Mouse (Mus musculus) midbrain, embryonic 16.5 days (tissue): ENCODE measurements around the gene Vars2. TPM values are rescaled to one million over a fixed set of nuclear protein-coding genes. Genes with fewer than 3 reads are reported as not detected.
A peak's percentile ranks its signal among the peaks of the same experiment; 100 is the strongest.

ENCODE experiments used
- ATAC-seq: fragments of 200-750 bp; cut with Nextera tagmentation; 2 replicates; pipeline ENCODE4 v1.8.0; 2017; ENCODE audit warnings: moderate TSS enrichment
- H3K27ac ChIP-seq: fragments of 300-500 bp; sonication (generic); 2 replicates; pipeline ENCODE4 v1.5.1; 2014; ENCODE audit warnings: mild to moderate bottlenecking, low read length, mixed read lengths
- H3K27me3 ChIP-seq: fragments of 300-500 bp; sonication (generic); 2 replicates; pipeline ENCODE4 v1.6.1; 2014; ENCODE audit warnings: low read depth, low read length, mixed read lengths; ENCODE audit not compliant: control insufficient read depth, insufficient read depth
- H3K36me3 ChIP-seq: fragments of 300-500 bp; sonication (generic); 2 replicates; pipeline ENCODE4 v1.6.1; 2014; ENCODE audit warnings: mild to moderate bottlenecking, low read length, moderate library complexity, mixed read lengths; ENCODE audit not compliant: control insufficient read depth, insufficient read depth
- H3K4me1 ChIP-seq: fragments of 300-500 bp; sonication (generic); 2 replicates; pipeline ENCODE4 v1.6.1; 2014; ENCODE audit warnings: mild to moderate bottlenecking, low read length, mixed read lengths; ENCODE audit not compliant: control insufficient read depth, insufficient read depth
- H3K4me2 ChIP-seq: fragments of 300-500 bp; sonication (generic); 2 replicates; pipeline ENCODE4 v1.6.1; 2014; ENCODE audit warnings: mild to moderate bottlenecking, low read length, mixed read lengths
- H3K4me3 ChIP-seq: fragments of 300-500 bp; sonication (generic); 2 replicates; pipeline ENCODE4 v1.5.1; 2014; ENCODE audit warnings: low read depth, mild to moderate bottlenecking, low read length, moderate library complexity, mixed read lengths
- H3K9ac ChIP-seq: fragments of 300-500 bp; sonication (generic); 2 replicates; pipeline ENCODE4 v1.6.1; 2014; ENCODE audit warnings: low read depth, low read length, mixed read lengths
- H3K9me3 ChIP-seq: fragments of 300-500 bp; sonication (generic); replicated peaks from 2 replicates; pipeline ENCODE4 v1.6.1; 2014; ENCODE audit warnings: mild to moderate bottlenecking, low read length, mixed read lengths; ENCODE audit not compliant: control insufficient read depth, poor library complexity, severe bottlenecking
- WGBS: fragments of 180-500 bp; shearing (Covaris S2); extraction: QIAGEN DNeasy Blood & Tissue Kit; methylation state at CpG from one replicate; pipeline ENCODE4 v1.1.7; 2014; 5-methylcytosine and 5-hydroxymethylcytosine counted together
- polyA plus RNA-seq: library from polyadenylated mRNA; unstranded; fragments of >200 nt; fragmentation: Nextera tagmentation; extraction: Ambion mirVana; gene quantifications from 2 replicates; pipeline ENCODE4 v1.2.1, GENCODE M21; 2015

Vars2 gene
- polyA plus RNA-seq, 1 experiment from 2014 or later: 15.1 TPM

DNA sequence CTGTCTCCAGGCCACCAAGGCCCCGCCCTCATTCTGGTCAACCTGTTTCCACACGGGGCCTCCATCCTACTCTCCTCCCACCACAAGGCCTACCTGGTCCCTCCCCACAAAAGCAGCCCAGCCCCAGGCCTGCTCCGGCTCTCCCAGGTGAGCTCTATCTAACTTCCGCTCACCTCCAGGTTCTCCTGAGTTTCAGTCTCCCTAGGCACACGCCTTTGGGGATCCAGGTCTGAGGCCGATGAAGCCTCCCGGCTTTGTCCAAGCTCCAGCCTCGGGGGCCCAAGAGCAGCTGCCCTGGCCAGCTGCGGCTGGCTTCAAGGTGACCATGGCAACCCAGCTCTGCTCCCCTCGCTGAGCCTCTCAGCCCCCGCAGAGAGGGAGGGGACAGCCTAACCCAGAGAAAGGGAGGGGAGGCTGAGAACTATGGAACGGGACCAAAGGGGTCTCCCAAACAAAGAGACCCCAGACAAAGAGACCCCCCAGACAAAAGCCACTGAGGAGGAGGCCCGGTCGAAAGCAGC, 36.4 kb upstream of the Vars2 start:
- Histone ChIP-seq H3K9me3 (no peaks in the 10 kb centered on the region), H3K27me3 (no peaks in the 10 kb centered on the region), H3K27ac (peak overlapping the region; percentile 98), H3K36me3 (no peaks in the 10 kb centered on the region), H3K4me2 (peak overlapping the region; percentile 69), H3K4me1 (peaks cover 31% of the 10 kb centered on the region), H3K4me3 (peak overlapping the region; percentile 47), H3K9ac (peak overlapping the region; percentile 78)
- ATAC-seq: peak; percentile 41
- WGBS: 1% methylated on average over 14 of the region's 14 CpGs

DNA sequence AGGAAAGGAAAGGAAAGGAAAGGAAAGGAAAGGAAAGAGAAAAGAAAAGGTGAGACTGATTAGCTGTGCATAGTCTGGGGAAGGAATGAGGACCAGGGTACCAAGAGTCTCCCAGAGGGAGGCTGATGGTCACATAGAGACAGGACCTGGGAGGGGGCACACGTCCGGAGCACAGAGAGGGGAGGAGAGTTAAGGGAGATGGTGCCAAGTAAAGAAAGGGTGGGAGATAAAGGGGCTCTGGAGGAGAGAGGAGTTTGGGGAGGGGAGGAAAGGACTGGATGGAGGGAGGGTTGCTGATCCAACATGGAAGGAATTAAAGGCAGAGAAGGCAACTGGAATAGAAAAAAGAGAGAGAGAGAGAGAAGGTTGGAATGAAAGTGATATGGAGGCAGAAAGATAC, 35.7 kb upstream of the Vars2 start:
- H3K36me3 ChIP-seq: no peaks in the 10 kb centered on the region
- H3K27ac ChIP-seq: peak overlapping the region; percentile 98
- 4% methylated on average over 2 of the region's 2 CpGs for WGBS
- H3K4me3 ChIP-seq: peak overlapping the region; percentile 68
- peak overlapping the region; percentile 95 for H3K9ac ChIP-seq
- no peaks in the 10 kb centered on the region for H3K9me3 ChIP-seq
- no peaks in the 10 kb centered on the region for H3K27me3 ChIP-seq
- ATAC-seq: no peak
- peak overlapping the region; percentile 94 for H3K4me2 ChIP-seq
- peaks cover 39% of the 10 kb centered on the region for H3K4me1 ChIP-seq

DNA sequence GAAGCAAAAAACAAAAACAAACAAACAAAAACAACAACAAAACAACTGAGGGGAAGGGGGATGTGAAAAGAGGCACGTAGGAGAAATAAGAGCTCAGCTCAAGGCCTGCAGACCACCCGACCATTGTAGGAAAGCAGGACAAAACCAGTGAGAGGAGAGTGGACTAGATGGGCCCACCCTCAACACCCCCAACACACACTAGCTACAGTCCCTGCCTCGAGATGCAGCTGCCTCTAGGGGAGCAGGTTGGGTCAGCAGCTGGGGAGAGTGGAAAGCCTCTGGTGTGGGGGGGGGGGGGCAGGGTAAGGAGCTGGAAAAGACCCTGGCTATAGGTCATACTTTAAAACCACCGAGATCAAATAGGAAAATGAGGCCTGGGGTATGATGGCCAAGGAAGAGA, 35.2 kb upstream of the Vars2 start:
- peaks cover 42% of the 10 kb centered on the region for H3K4me1 ChIP-seq
- no peaks in the 10 kb centered on the region for H3K36me3 ChIP-seq
- no peaks in the 10 kb centered on the region for H3K27me3 ChIP-seq
- H3K4me3 ChIP-seq: peak overlapping the region; percentile 68
- no peak for ATAC-seq
- peak overlapping the region; percentile 95 for H3K9ac ChIP-seq
- H3K9me3 ChIP-seq: no peaks in the 10 kb centered on the region
- peak overlapping the region; percentile 94 for H3K4me2 ChIP-seq
- H3K27ac ChIP-seq: peak overlapping the region; percentile 98
- 3% methylated on average over 4 of the region's 4 CpGs for whole genome bisulfite sequencing

DNA sequence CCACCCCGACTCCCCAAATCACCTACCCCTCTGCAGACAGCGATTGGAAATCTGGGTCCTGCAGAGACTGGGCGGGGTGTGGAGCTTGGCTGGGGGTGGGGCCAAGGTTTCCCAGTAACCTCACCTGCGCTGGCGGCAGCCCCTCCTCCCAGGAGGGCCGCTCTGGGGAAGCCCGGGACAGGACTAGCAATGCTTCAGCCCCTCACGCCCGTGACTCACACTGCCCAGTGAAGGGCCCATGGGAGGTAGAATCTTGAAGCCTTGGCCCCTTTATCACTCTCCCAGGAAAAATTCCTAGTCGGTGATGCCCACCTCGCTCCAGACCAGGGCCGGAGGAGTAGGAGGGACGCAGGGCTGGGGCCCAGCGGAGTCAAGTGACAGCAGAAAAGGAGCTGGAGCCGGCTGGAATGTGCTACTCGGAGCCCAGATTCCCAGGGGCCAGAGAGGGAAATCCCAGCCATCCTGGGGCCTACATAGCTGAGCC, 34.6 kb upstream of the Vars2 start:
- peaks cover 48% of the 10 kb centered on the region for H3K4me1 ChIP-seq
- H3K27me3 ChIP-seq: no peaks in the 10 kb centered on the region

DNA sequence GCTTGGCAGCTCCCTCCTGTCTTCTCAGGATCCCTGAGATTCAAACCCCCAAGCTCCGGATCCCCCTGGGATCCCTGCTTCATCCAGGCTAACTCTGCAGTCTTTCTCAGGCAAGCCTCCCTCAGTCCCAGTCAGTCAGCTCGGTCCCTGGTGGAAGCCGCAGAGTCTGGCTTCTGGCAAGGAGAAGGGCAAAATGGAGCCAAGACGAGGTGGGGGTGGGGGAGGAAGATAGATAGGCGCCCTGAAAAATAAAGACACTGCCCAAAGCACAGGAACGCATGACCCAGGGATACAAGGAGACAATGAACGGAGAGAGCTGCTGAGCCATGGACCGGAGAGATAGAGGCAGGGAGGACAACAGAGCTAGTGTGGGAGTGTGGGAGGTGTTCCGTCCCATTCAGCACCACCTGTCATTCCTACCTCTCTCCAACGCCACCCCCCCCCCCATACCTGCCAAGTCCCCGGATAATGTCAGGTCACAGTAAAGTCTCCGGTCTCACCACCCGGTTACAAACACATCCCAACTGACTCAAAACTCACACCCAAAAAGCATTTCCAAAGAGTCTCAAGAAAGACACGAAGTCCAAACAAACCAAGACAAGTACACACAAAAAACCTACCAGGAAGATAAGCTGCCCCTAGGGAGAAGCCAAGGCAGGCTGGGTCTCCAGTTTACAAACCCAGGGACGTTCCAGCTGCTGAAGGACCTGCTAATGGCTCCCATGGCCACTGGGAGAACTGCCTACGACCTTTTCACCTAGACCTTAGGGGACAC, 34.0 kb upstream of the Vars2 start:
- H3K27ac ChIP-seq: peak overlapping the region; percentile 98
- no peaks in the 10 kb centered on the region for H3K9me3 ChIP-seq
- no peaks in the 10 kb centered on the region for H3K36me3 ChIP-seq
- peak overlapping the region; percentile 68 for H3K4me3 ChIP-seq
- WGBS: 1% methylated on average over 16 of the region's 16 CpGs
- peaks cover 54% of the 10 kb centered on the region for H3K4me1 ChIP-seq
- H3K27me3 ChIP-seq: no peaks in the 10 kb centered on the region
- peak overlapping the region; percentile 95 for H3K9ac ChIP-seq
- H3K4me2 ChIP-seq: peak overlapping the region; percentile 94
- ATAC-seq: no peak

More for the DNA sequence above, 34.6 kb upstream of the Vars2 start:
- Histone ChIP-seq H3K4me3 (peak overlapping the region; percentile 68), H3K9ac (peak overlapping the region; percentile 95), H3K9me3 (no peaks in the 10 kb centered on the region), H3K4me2 (peak overlapping the region; percentile 94), H3K36me3 (no peaks in the 10 kb centered on the region), H3K27ac (peak overlapping the region; percentile 98)
- no peak for ATAC-seq
- 1% methylated on average over 16 of the region's 16 CpGs for WGBS

DNA sequence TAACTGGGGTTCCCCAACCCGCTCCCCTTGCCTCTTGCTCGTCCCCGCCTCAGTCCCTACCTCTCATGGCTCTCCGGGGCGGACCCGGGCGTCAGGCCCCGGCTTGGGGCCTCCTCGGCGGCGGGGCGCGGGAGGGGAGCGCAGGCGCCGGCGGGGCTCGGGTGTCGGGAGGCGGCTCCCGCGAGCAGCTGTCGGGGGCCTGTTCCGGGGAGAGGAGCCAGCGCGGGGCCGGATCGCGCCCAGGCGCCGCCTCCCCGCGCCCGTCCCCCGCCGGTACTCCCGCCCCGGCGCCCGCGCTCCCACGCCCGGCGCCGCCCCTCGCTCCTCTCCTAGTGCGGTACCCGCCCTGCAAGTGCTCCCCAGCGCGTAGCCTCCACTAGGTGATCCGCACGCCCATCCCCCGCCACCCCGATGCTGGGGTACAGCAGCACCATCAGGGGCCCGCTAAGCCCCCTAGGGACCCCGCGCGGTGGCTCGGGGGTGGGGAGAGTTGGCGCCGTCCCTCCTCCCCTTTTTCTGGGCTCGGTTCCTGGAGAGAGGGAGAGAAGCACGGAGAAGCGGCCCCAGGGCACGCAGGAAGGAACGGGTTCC, 33.1 kb upstream of the Vars2 start:
- Histone ChIP-seq H3K4me3 (peak overlapping the region; percentile 68), H3K4me1 (peaks cover 55% of the 10 kb centered on the region), H3K27me3 (no peaks in the 10 kb centered on the region), H3K27ac (peak overlapping the region; percentile 98), H3K4me2 (peak overlapping the region; percentile 94), H3K9ac (peak overlapping the region; percentile 95), H3K9me3 (no peaks in the 10 kb centered on the region), H3K36me3 (no peaks in the 10 kb centered on the region)
- under 1% methylated on average over 42 of the region's 66 CpGs for WGBS
- ATAC-seq: peak; percentile 50

DNA sequence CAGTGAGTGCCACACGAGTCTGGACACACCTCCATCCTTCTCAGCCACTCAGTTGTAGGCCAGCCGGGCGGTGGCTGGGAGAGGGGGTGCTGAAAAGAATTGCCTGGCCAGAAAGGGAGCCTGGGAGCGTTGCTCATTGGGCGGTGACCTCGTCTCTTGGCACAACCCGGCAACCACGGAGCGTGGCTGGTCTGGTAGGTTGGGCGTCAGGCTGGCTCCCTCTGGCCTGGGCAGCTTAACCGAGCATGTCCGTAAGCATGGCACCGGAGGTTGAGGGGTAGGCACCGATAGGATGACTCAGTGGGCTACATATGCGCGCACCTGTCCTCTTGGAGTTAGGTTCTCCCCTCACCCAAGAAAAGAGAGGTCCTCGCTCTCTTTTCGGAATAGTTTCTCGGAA, 32.5 kb upstream of the Vars2 start:
- under 1% methylated on average over 19 of the region's 19 CpGs for WGBS
- peak; percentile 12; the same call in 1 of the 2 replicates for ATAC-seq
- peak overlapping the region; percentile 94 for H3K4me2 ChIP-seq

DNA sequence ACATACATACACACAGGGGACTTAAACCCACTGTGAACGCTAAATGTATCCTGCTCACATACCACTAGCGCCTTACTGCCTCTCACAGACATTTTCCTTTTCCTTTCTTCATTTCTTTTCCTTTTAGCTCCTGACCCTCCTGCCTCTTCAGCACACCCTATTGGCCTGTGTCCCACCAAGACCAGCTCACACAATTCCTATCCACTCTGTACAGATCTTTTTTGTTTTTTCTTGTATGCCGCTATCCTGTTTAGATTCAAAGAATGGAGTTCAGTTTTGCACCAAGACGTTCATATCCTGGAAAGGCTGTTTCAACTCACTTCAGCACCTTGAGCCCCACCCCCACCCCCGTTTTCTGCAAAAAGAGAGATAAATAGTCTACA, 31.1 kb upstream of the Vars2 start:
- no peaks in the 10 kb centered on the region for H3K27me3 ChIP-seq
- H3K4me2 ChIP-seq: peak overlapping the region; percentile 94
- H3K4me1 ChIP-seq: peaks cover 43% of the 10 kb centered on the region
- H3K36me3 ChIP-seq: peaks cover under 1% of the 10 kb centered on the region; the same call in 1 of the 2 replicates
- peak overlapping the region; percentile 83 for H3K9ac ChIP-seq
- H3K27ac ChIP-seq: peak overlapping the region; percentile 98
- H3K9me3 ChIP-seq: no peaks in the 10 kb centered on the region
- ATAC-seq: no peak
- H3K4me3 ChIP-seq: peak overlapping the region; percentile 45
- 15% methylated on average over 5 of the region's 5 CpGs for WGBS

More for the DNA sequence above, 32.5 kb upstream of the Vars2 start:
- Histone ChIP-seq H3K36me3 (no peaks in the 10 kb centered on the region), H3K27ac (peak overlapping the region; percentile 98), H3K9me3 (no peaks in the 10 kb centered on the region), H3K4me3 (peak overlapping the region; percentile 68), H3K4me1 (peaks cover 55% of the 10 kb centered on the region), H3K27me3 (no peaks in the 10 kb centered on the region), H3K9ac (peak overlapping the region; percentile 95)
